Mouse (Mus musculus) limb, embryonic 10.5 days (tissue): ENCODE measurements at regions not wholly inside any gene's neighbourhood (a gene's known extent, or its start where the extent isn't known, plus 50 kb on each side); places are given as distances from the start of the nearest gene placed in this dataset.

ENCODE experiments used
- DNase-seq: peaks from one replicate; pipeline ENCODE4 v3.0.0-alpha.2; 2017; ENCODE audit warnings: low spot score
- H3K27ac ChIP-seq: fragments of 300-500 bp; sonication (generic); 2 replicates; pipeline ENCODE4 v1.5.1; 2016; ENCODE audit warnings: mild to moderate bottlenecking
- H3K27me3 ChIP-seq: fragments of 300-500 bp; sonication (generic); 2 replicates; pipeline ENCODE4 v1.6.1; 2016; ENCODE audit warnings: low read depth, mild to moderate bottlenecking; ENCODE audit not compliant: poor library complexity, severe bottlenecking
- H3K36me3 ChIP-seq: fragments of 300-500 bp; sonication (generic); 2 replicates; pipeline ENCODE4 v1.6.1; 2016; ENCODE audit warnings: mild to moderate bottlenecking, moderate library complexity
- H3K4me1 ChIP-seq: fragments of 300-500 bp; sonication (generic); 2 replicates; pipeline ENCODE4 v1.6.1; 2016
- H3K4me3 ChIP-seq: fragments of 300-500 bp; sonication (generic); 2 replicates; pipeline ENCODE4 v1.5.1; 2016; ENCODE audit warnings: mild to moderate bottlenecking, moderate library complexity
- H3K9me3 ChIP-seq: fragments of 300-500 bp; sonication (generic); replicated peaks from 2 replicates; pipeline ENCODE4 v1.6.1; 2016; ENCODE audit warnings: mild to moderate bottlenecking
- WGBS: fragments of 180-500 bp; shearing (Covaris S2); methylation state at CpG from one replicate; pipeline ENCODE4 v1.1.7; 2016; 5-methylcytosine and 5-hydroxymethylcytosine counted together

- WGBS: 92% methylated on average over 1 of the region's 1 CpGs
- H3K36me3 ChIP-seq: no peaks in the 10 kb centered on the region
Observed at GRCm38 (mm10) chr11:63570646-63571045, 351.4 kb downstream of the Hs3st3b1 start.

GRCm38 (mm10) chr11:63573271-63573670, 348.8 kb downstream of the Hs3st3b1 start:
- Histone ChIP-seq H3K9me3 (no peaks in the 10 kb centered on the region), H3K27ac (no peak overlapping the region), H3K4me3 (no peak overlapping the region), H3K4me1 (peaks cover 14% of the 10 kb centered on the region), H3K36me3 (no peaks in the 10 kb centered on the region), H3K27me3 (no peaks in the 10 kb centered on the region)
- no peak for DNase-seq
- WGBS: 75% methylated on average over 2 of the region's 2 CpGs

More at GRCm38 (mm10) chr11:63570646-63571045, 351.4 kb downstream of the Hs3st3b1 start:
- Histone ChIP-seq H3K27ac (no peak overlapping the region), H3K4me1 (peaks cover 9% of the 10 kb centered on the region; the same call in 1 of the 2 replicates), H3K4me3 (no peak overlapping the region), H3K27me3 (no peaks in the 10 kb centered on the region), H3K9me3 (no peaks in the 10 kb centered on the region)
- no peak for DNase-seq

- Histone ChIP-seq H3K4me3 (no peak overlapping the region), H3K27me3 (no peaks in the 10 kb centered on the region), H3K36me3 (no peaks in the 10 kb centered on the region), H3K4me1 (peaks cover 11% of the 10 kb centered on the region), H3K27ac (no peak overlapping the region), H3K9me3 (no peaks in the 10 kb centered on the region)
- DNase-seq: no peak
- WGBS: 86% methylated on average over 3 of the region's 3 CpGs
Observed at GRCm38 (mm10) chr11:63583321-63583720, 338.8 kb downstream of the Hs3st3b1 start.

GRCm38 (mm10) chr11:63585216-63585869, 336.7 kb downstream of the Hs3st3b1 start:
- Histone ChIP-seq H3K27ac (no peak overlapping the region), H3K27me3 (no peaks in the 10 kb centered on the region), H3K4me1 (peaks cover 8% of the 10 kb centered on the region), H3K4me3 (no peak overlapping the region), H3K36me3 (no peaks in the 10 kb centered on the region), H3K9me3 (no peaks in the 10 kb centered on the region)
- no peak for DNase-seq
- WGBS: 94% methylated on average over 8 of the region's 8 CpGs

GRCm38 (mm10) chr11:63620220-63620619, 301.9 kb downstream of the Hs3st3b1 start:
- Histone ChIP-seq H3K4me3 (no peak overlapping the region), H3K9me3 (no peaks in the 10 kb centered on the region), H3K27ac (no peak overlapping the region), H3K4me1 (no peaks in the 10 kb centered on the region), H3K36me3 (no peaks in the 10 kb centered on the region), H3K27me3 (no peaks in the 10 kb centered on the region)
- 82% methylated on average over 4 of the region's 4 CpGs for WGBS
- no peak for DNase-seq

GRCm38 (mm10) chr11:63630336-63630735, 291.8 kb downstream of the Hs3st3b1 start:
- H3K4me3 ChIP-seq: no peak overlapping the region
- H3K4me1 ChIP-seq: no peaks in the 10 kb centered on the region
- no peaks in the 10 kb centered on the region for H3K27me3 ChIP-seq
- no peak for DNase-seq
- H3K27ac ChIP-seq: no peak overlapping the region
- 78% methylated on average over 11 of the region's 11 CpGs for WGBS
- no peaks in the 10 kb centered on the region for H3K36me3 ChIP-seq
- H3K9me3 ChIP-seq: no peaks in the 10 kb centered on the region

- no peaks in the 10 kb centered on the region for H3K27me3 ChIP-seq
- WGBS: 86% methylated on average over 9 of the region's 9 CpGs
- no peak overlapping the region for H3K4me3 ChIP-seq
- no peaks in the 10 kb centered on the region for H3K9me3 ChIP-seq
- no peak overlapping the region for H3K27ac ChIP-seq
- DNase-seq: no peak
- H3K4me1 ChIP-seq: no peaks in the 10 kb centered on the region
- no peaks in the 10 kb centered on the region for H3K36me3 ChIP-seq
Observed at GRCm38 (mm10) chr11:63657057-63657456, 265.0 kb downstream of the Hs3st3b1 start.

GRCm38 (mm10) chr11:63665268-63665934, 256.7 kb downstream of the Hs3st3b1 start:
- Histone ChIP-seq H3K4me1 (peaks cover 32% of the 10 kb centered on the region), H3K27me3 (0 out of 2 replicates have a peak, but pooled peaks cover 6% of the 10 kb centered on the region), H3K36me3 (no peaks in the 10 kb centered on the region), H3K27ac (peak overlapping the region; percentile 69), H3K4me3 (no peak overlapping the region), H3K9me3 (no peaks in the 10 kb centered on the region)
- 30% methylated on average over 12 of the region's 12 CpGs for WGBS
- DNase-seq: peak; percentile 47

GRCm38 (mm10) chr11:63670477-63670876, 251.6 kb downstream of the Hs3st3b1 start:
- WGBS: 36% methylated on average over 4 of the region's 4 CpGs
- H3K36me3 ChIP-seq: no peaks in the 10 kb centered on the region
- H3K27ac ChIP-seq: no peak overlapping the region
- peaks cover 33% of the 10 kb centered on the region for H3K4me1 ChIP-seq
- no peaks in the 10 kb centered on the region for H3K9me3 ChIP-seq
- H3K27me3 ChIP-seq: peaks cover under 1% of the 10 kb centered on the region; the same call in 1 of the 2 replicates
- no peak for DNase-seq
- no peak overlapping the region for H3K4me3 ChIP-seq

GRCm38 (mm10) chr11:63671816-63672215, 250.3 kb downstream of the Hs3st3b1 start:
- no peak for DNase-seq
- WGBS: 89% methylated on average over 2 of the region's 2 CpGs
- peaks cover 27% of the 10 kb centered on the region for H3K4me1 ChIP-seq

GRCm38 (mm10) chr11:63677921-63678320, 244.2 kb downstream of the Hs3st3b1 start:
- H3K27me3 ChIP-seq: peaks cover 21% of the 10 kb centered on the region
- H3K4me3 ChIP-seq: no peak overlapping the region
- WGBS: 80% methylated on average over 11 of the region's 11 CpGs
- no peaks in the 10 kb centered on the region for H3K36me3 ChIP-seq
- no peak for DNase-seq
- peaks cover 25% of the 10 kb centered on the region for H3K4me1 ChIP-seq
- H3K9me3 ChIP-seq: no peaks in the 10 kb centered on the region
- H3K27ac ChIP-seq: no peak overlapping the region; the same call in 1 of the 2 replicates

More at GRCm38 (mm10) chr11:63671816-63672215, 250.3 kb downstream of the Hs3st3b1 start:
- Histone ChIP-seq H3K27me3 (peaks cover 10% of the 10 kb centered on the region), H3K9me3 (no peaks in the 10 kb centered on the region), H3K27ac (no peak overlapping the region), H3K4me3 (no peak overlapping the region), H3K36me3 (no peaks in the 10 kb centered on the region)

- DNase-seq: peak; percentile 10
- Histone ChIP-seq H3K27me3 (peaks cover 21% of the 10 kb centered on the region), H3K4me3 (no peak overlapping the region), H3K9me3 (no peaks in the 10 kb centered on the region), H3K27ac (no peak overlapping the region; the same call in 1 of the 2 replicates), H3K36me3 (no peaks in the 10 kb centered on the region), H3K4me1 (peaks cover 25% of the 10 kb centered on the region)
- WGBS: 85% methylated on average over 17 of the region's 17 CpGs
Observed at GRCm38 (mm10) chr11:63678382-63678905, 243.6 kb downstream of the Hs3st3b1 start.

- Histone ChIP-seq H3K4me3 (no peak overlapping the region), H3K9me3 (no peaks in the 10 kb centered on the region), H3K27ac (no peak overlapping the region), H3K27me3 (peaks cover 30% of the 10 kb centered on the region), H3K4me1 (peaks cover 17% of the 10 kb centered on the region), H3K36me3 (no peaks in the 10 kb centered on the region)
- DNase-seq: peak; percentile 26
- WGBS: 76% methylated on average over 4 of the region's 4 CpGs
Observed at GRCm38 (mm10) chr11:63679491-63679890, 242.6 kb downstream of the Hs3st3b1 start.
